Mouse (Mus musculus) G1E (cell line): ENCODE results near the gene Vwc2. TPM values are rescaled to one million over a fixed set of nuclear protein-coding genes. Genes with fewer than 3 reads are reported as not detected.

Experiments
- ATAC-seq: 2 replicates; pipeline ENCODE4 v1.8.0; 2016; ENCODE audit warnings: mild to moderate bottlenecking; ENCODE audit not compliant: insufficient number of reproducible peaks, poor library complexity, low FRiP score, severe bottlenecking; ENCODE audit errors: extremely low read depth
- DNase-seq: peaks from one replicate; pipeline ENCODE4 v3.0.0; 2012; ENCODE audit warnings: low spot score
- H3K27me3 ChIP-seq: 2 replicates; pipeline ENCODE4 v1.6.1; 2012; ENCODE audit warnings: mild to moderate bottlenecking, low read length, inconsistent platforms; ENCODE audit not compliant: insufficient read depth
- H3K36me3 ChIP-seq: replicated peaks from 2 replicates; pipeline ENCODE3; 2012; ENCODE audit warnings: mild to moderate bottlenecking, inconsistent platforms
- H3K4me1 ChIP-seq: 2 replicates; pipeline ENCODE4 v1.6.1; 2012; ENCODE audit warnings: low read depth, low read length, inconsistent platforms, mixed read lengths; ENCODE audit not compliant: insufficient read depth
- H3K4me3 ChIP-seq: 2 replicates; pipeline ENCODE4 v1.5.1; 2012; ENCODE audit warnings: low read depth, mild to moderate bottlenecking, inconsistent platforms, low read length, moderate library complexity, mixed read lengths
- H3K9me3 ChIP-seq: replicated peaks from 2 replicates; pipeline ENCODE4 v1.6.1; 2012; ENCODE audit warnings: inconsistent platforms
- CTCF ChIP-seq: IDR thresholded peaks from 2 replicates; pipeline ENCODE4 v1.5.1; 2012; ENCODE audit warnings: low read depth, low read length, inconsistent platforms, mixed read lengths
- GATA1 ChIP-seq: IDR thresholded peaks from 2 replicates; pipeline ENCODE4 v1.6.1; 2012; ENCODE audit warnings: borderline replicate concordance, low read length, inconsistent platforms, mixed read lengths
- GATA2 ChIP-seq: IDR thresholded peaks from 2 replicates; pipeline ENCODE4 v1.6.1; 2012; ENCODE audit warnings: low read depth, low read length, inconsistent platforms, borderline replicate concordance
- POLR2AphosphoS5 ChIP-seq: IDR thresholded peaks from 2 replicates; pipeline ENCODE4 v1.6.1; 2012; ENCODE audit warnings: low read depth, low read length, inconsistent platforms; ENCODE audit not compliant: insufficient replicate concordance
- TAL1 ChIP-seq: conservative IDR thresholded peaks from 2 replicates; pipeline ENCODE4 v1.6.1; 2012; ENCODE audit warnings: low read depth, low read length, inconsistent platforms, mixed read lengths
- polyA plus RNA-seq: library from polyadenylated mRNA; stranded (reverse); fragments of >175 nt; gene quantifications from 2 replicates; pipeline ENCODE4 v1.2.3, GENCODE M21; 2012
- total RNA-seq, 2 experiments: library from RNA; stranded (forward) in 1 of 2; stranded (reverse) in 1 of 2; fragments of 200-1000 nt in 1 of 2; fragments of >200 nt in 1 of 2; fragmentation: Nextera tagmentation in 1 of 2; gene quantifications; 2 replicates each; pipeline ENCODE4 v1.2.3; 2014 to 2017

Gene Vwc2
- total and polyA plus RNA-seq, 3 experiments, result 0.16 TPM; not detected in 2

DNA sequence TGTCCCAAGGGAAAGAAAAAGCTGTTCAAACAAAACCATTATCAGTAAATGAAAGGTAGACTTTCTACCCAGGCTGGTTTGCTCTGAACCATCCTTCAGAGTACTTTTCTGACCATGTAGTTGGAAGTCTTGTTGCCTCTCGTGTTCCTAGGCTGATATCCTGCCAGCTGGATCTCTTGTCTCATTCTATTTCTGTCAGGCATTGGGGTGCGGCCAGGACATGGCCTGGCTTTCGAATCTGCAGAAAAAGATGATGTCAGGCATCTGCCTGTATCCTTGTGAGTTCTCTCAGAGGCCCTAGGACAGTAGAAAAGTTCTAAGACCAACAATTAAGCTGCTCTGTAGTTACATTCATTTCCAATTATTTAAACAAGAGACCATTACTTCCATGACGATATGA, 8.8 kb downstream of the Vwc2 start:
- Histone ChIP-seq H3K27me3 (0 out of 2 replicates have a peak, but pooled peaks cover 2% of the 10 kb centered on the region), H3K4me3 (no peak overlapping the region), H3K9me3 (no peaks in the 10 kb centered on the region)

DNA sequence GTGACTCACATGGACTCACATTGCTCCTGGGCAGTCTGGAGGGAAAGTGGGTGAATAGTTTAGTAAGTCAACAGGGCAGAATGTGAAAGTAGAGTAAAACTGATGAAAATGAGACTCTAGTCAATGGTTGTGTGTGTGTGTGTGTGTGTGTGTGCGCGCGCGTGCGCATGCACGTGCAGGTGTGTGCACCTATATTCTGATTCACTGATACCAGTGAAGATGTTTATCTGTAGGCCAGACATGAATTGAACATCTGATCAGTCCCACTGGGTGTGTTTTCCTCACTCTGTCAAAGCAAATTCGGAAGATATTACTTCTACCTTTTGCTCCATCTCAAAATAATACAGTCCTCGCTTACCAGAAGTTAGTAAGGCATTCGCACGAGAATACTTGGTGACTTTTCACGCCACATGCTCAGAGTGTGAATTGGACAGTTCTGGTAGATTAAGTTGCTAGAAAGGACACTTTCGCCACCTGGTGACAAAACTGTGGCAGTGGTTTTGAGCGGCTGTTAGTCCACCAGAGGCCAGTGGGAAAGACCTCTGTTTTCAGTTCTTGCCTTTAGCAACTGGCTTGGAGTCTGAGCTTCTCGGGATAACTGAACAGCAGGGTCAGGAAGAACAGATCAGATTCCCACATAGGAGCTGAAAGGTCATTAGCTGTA, 17.5 kb downstream of the Vwc2 start:
- DNase-seq, result no peak
- Histone ChIP-seq H3K36me3 (no peaks in the 10 kb centered on the region), H3K9me3 (no peaks in the 10 kb centered on the region), H3K4me3 (no peak overlapping the region), H3K4me1 (no peaks in the 10 kb centered on the region), H3K27me3 (no peaks in the 10 kb centered on the region)
- no peak for ATAC-seq
- TF ChIP-seq GATA2 (no peak), GATA1 (no peak), CTCF (no peak), TAL1 (no peak), POLR2AphosphoS5 (no peak)

More for the DNA sequence above, 8.8 kb downstream of the Vwc2 start:
- TF ChIP-seq CTCF (no peak), GATA2 (no peak), POLR2AphosphoS5 (no peak), GATA1 (no peak), TAL1 (no peak)
- no peak for ATAC-seq
- no peaks in the 10 kb centered on the region for H3K4me1 ChIP-seq
- no peaks in the 10 kb centered on the region for H3K36me3 ChIP-seq
- DNase-seq, result no peak

DNA sequence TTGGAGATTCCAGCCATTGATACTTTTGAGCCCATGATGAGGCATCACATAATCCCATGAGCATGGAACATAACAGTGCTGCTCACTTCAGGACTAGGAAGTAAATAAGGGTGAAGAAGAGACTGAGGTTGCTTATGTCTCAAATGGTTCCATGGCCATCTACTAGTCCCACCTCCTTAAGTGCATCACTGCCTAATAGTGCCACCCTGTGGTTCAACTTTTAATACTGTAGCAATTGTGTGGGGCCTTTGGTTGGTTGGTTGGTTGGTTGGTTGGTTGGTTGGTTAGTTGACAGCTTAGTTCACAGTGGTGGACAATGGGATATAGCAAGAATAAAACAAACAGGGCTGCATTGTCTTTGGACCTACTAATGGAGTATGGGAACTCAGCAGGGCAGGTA, 26.6 kb downstream of the Vwc2 start:
- TF ChIP-seq POLR2AphosphoS5 (no peak), TAL1 (no peak), GATA2 (no peak), CTCF (no peak), GATA1 (no peak)
- no peaks in the 10 kb centered on the region for H3K36me3 ChIP-seq
- no peak overlapping the region for H3K4me3 ChIP-seq
- no peaks in the 10 kb centered on the region for H3K4me1 ChIP-seq
- ATAC-seq, result no peak
- DNase-seq, result no peak
- no peaks in the 10 kb centered on the region for H3K27me3 ChIP-seq
- H3K9me3 ChIP-seq, result no peaks in the 10 kb centered on the region

DNA sequence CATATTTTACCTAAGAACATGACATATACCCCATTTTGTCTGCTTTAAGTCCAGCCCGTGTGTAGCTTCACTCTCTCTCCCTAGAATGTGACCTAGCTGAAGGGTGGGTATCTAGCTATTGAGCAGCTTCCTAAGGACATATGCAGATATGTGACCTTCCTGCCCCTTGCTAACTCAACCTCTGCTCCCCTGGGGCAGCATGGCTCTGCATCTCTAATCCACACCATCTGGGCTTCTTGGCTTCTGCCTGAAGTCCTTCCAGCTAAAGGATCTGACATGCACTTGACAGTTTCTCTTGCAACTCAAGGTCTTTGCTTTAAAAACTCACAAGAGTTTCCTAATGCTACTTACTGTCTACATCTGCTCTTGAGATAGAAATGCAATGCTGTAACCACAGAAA, 38.7 kb downstream of the Vwc2 start:
- H3K4me1 ChIP-seq, result no peaks in the 10 kb centered on the region
- H3K9me3 ChIP-seq, result no peaks in the 10 kb centered on the region
- DNase-seq (no peak), ATAC-seq (no peak)
- H3K36me3 ChIP-seq, result no peaks in the 10 kb centered on the region
- TF ChIP-seq GATA1 (no peak), GATA2 (no peak), CTCF (no peak), TAL1 (no peak), POLR2AphosphoS5 (no peak)
- no peak overlapping the region for H3K4me3 ChIP-seq
- 0 out of 2 replicates have a peak, but pooled peaks cover 4% of the 10 kb centered on the region for H3K27me3 ChIP-seq

DNA sequence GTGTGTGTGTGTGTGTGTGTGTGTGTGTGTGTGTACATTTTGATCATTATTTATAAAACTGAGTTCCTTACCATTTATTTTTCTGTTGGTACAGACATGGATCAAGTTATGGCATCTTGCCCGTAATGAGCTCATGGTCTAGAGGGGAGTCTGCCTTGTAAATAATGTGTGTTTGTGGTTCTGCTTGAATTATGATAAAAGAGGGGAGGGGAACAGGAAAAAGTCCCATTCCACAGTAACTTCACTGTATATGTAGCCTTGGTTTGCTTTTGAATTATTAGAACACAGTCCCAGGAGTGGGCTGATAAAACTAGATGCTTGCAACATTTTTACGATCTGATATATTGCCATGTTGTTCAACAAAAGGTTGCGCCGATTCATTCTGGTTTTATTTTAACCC, 57.4 kb downstream of the Vwc2 start:
- Histone ChIP-seq H3K27me3 (no peaks in the 10 kb centered on the region), H3K4me1 (no peaks in the 10 kb centered on the region), H3K36me3 (no peaks in the 10 kb centered on the region), H3K9me3 (no peaks in the 10 kb centered on the region), H3K4me3 (no peak overlapping the region)
- DNase-seq, result no peak
- no peak for ATAC-seq
- TF ChIP-seq GATA2, result no peak
- TF ChIP-seq CTCF, result no peak
- TF ChIP-seq POLR2AphosphoS5, result no peak
- TF ChIP-seq GATA1, result no peak
- TF ChIP-seq TAL1, result no peak

DNA sequence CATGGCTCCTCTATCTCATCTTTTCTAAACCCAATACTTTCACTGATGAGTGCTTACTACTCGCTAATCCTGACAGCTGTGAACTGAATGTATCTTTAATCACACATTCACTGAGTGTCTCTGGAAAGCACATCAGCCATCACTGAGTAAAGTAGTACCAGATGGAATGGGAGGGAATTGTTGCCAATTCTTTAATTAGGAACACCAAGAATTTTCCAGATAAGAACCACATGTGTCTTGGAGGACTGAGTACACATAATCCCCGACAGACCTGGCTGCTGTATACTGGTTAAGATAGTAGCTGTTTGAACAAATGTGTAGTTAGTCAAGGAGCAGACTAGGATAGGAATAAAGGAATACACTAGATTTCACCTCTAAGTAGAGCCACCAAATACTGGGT, 61.2 kb downstream of the Vwc2 start:
- H3K27me3 ChIP-seq, result no peaks in the 10 kb centered on the region
- ATAC-seq (no peak), DNase-seq (no peak)
- no peaks in the 10 kb centered on the region for H3K4me1 ChIP-seq
- no peak overlapping the region for H3K4me3 ChIP-seq
- no peaks in the 10 kb centered on the region for H3K36me3 ChIP-seq
- H3K9me3 ChIP-seq, result no peaks in the 10 kb centered on the region
- TF ChIP-seq TAL1 (no peak), POLR2AphosphoS5 (no peak), GATA2 (no peak), CTCF (no peak), GATA1 (no peak)

DNA sequence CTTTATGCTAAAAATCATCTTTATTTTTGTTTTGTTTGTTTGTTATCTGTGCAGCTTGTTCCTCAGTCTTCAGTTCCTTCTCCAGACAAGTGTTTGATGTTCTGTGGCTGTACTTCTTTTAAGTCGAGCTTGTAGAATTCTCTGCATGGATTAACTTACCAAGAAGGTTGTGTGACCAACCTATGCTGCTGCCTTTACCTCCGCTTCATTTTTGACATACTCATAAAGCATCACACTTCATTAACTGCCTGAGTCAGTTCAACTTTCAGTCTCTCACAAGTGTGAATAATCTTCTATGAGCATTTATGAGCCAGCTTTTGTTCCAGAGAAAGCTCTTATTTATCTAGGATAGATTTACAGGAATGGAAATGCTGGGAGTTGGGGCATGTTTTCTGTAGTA, 68.7 kb downstream of the Vwc2 start:
- TF ChIP-seq CTCF, result no peak
- no peak for TF ChIP-seq GATA1
- TF ChIP-seq TAL1, result no peak
- TF ChIP-seq POLR2AphosphoS5, result no peak
- no peak for TF ChIP-seq GATA2
- no peaks in the 10 kb centered on the region for H3K4me1 ChIP-seq
- H3K9me3 ChIP-seq, result no peaks in the 10 kb centered on the region
- H3K36me3 ChIP-seq, result no peaks in the 10 kb centered on the region
- no peaks in the 10 kb centered on the region for H3K27me3 ChIP-seq
- DNase-seq, result no peak
- no peak for ATAC-seq
- no peak overlapping the region for H3K4me3 ChIP-seq
